Mouse (Mus musculus): ENCODE results near the gene Foxa2.

DNA sequence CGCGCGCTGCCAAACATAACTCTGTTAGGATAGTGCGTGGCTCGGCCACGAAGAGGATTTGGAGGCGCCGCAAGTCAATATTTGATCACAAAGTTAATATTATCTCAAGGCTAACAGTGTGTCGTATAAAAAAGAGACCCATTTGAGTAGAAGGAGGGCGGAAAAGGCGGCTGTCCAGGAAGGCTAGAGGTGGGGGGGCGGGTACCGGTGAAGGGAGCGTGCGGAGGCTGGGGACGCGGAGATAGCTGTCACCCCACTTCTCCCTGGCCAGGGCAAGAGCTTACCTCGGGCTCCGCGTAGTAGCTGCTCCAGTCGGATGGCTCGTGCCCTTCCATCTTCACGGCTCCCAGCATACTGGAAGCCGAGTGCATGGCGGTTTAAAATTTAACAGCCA, 1.2 kb downstream of the Foxa2 start:
- TF ChIP-seq CTCF (IDR thresholded peaks at IDR 0.05; ENCODE audit: borderline replicate concordance, insufficient read depth, low read depth, low read length) (no peak), POLR2A (IDR thresholded peaks at IDR 0.05; ENCODE audit: borderline replicate concordance, insufficient read depth, low read length) (no peak)
